In the genomic region with DNA sequence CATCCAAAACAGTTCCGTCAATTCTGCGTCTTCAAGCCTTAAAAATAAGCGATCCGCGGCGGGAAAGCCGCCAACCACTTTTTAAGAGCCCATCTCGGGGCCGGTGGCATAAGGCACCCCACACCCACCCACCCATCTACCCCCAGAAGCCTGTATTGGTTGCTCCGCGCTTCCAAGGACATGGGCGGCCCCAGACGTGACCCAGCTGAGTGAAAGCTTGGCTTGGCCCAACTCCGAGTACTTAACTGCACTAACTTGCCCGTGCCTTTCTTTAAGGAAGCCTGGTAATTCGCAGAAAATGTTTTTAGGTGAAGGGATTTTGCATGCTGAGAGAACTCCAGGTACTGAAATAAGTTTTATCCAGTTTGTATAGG, we compare ENCODE assay signal across 8 mouse cellular contexts. TPM values are rescaled to one million over a fixed set of nuclear protein-coding genes. Genes with fewer than 3 reads are reported as not detected.
A peak's percentile ranks its signal among the peaks of the same experiment; 100 is the strongest.
DNase-seq lines count a peak whose midpoint lies in the region; ATAC-seq and TF ChIP-seq lines count a peak whose summit lies in the region.

No protein-coding gene starts in this region.

- no peak; the same call in 1 of the 2 replicates for TF ChIP-seq EP300 in liver, postnatal 0 days (IDR thresholded peaks at IDR 0.05; ENCODE audit: low read depth)

- no peaks in the 10 kb centered on the region; the same call in 1 of the 2 replicates for H3K36me3 ChIP-seq in heart, embryonic 11.5 days (ENCODE audit: control insufficient read depth, insufficient read depth, low read length)
- H3K36me3 ChIP-seq in E14TG2a.4 (ENCODE audit: insufficient read depth, low read length) = peaks cover 10% of the 10 kb centered on the region
- H3K36me3 ChIP-seq in forebrain, embryonic 16.5 days (ENCODE audit: control insufficient read depth, insufficient read depth) = no peaks in the 10 kb centered on the region
- H3K36me3 ChIP-seq in liver, postnatal 0 days (replicated peaks; ENCODE audit: insufficient read depth, low read length) = no peaks in the 10 kb centered on the region

- peak; percentile 12; the same call in 1 of the 2 replicates for ATAC-seq in heart, embryonic 11.5 days (replicated peaks; ENCODE audit: insufficient number of reproducible peaks, low FRiP score, low TSS enrichment)
- peak; percentile 11; the same call in 1 of the 2 replicates for ATAC-seq in forebrain, embryonic 16.5 days
- ATAC-seq in liver, postnatal 0 days = peak; percentile 3; the same call in 1 of the 2 replicates

- H3K4me2 ChIP-seq in heart, embryonic 11.5 days = peak overlapping the region; percentile 77
- peak overlapping the region; percentile 77 for H3K4me2 ChIP-seq in forebrain, embryonic 16.5 days (ENCODE audit: low read length)
- H3K4me2 ChIP-seq in liver, postnatal 0 days (ENCODE audit: low read depth, low read length) = peak overlapping the region; percentile 79

- H3K4me3 ChIP-seq in heart, embryonic 11.5 days (ENCODE audit: low read depth, low read length) = peak overlapping the region; percentile 79
- H3K4me3 ChIP-seq in E14TG2a.4 (replicated peaks; ENCODE audit: low read length) = peak overlapping the region; percentile 74
- H3K4me3 ChIP-seq in forebrain, embryonic 16.5 days (replicated peaks; ENCODE audit: low read length) = peak overlapping the region; percentile 85
- peak overlapping the region; percentile 95 for H3K4me3 ChIP-seq in liver, postnatal 0 days (ENCODE audit: low read depth, low read length)

- H3K27me3 ChIP-seq in heart, embryonic 11.5 days (ENCODE audit: control insufficient read depth, insufficient read depth, low read length) = no peaks in the 10 kb centered on the region
- peaks cover 27% of the 10 kb centered on the region for H3K27me3 ChIP-seq in E14TG2a.4 (ENCODE audit: insufficient read depth, low read length)
- no peaks in the 10 kb centered on the region for H3K27me3 ChIP-seq in forebrain, embryonic 16.5 days (replicated peaks; ENCODE audit: control insufficient read depth, insufficient read depth, low read length)
- H3K27me3 ChIP-seq in liver, postnatal 0 days (ENCODE audit: insufficient read depth, low read length) = no peaks in the 10 kb centered on the region

- peak overlapping the region; percentile 72 for H3K9ac ChIP-seq in heart, embryonic 11.5 days (ENCODE audit: low read depth, low read length)
- peak overlapping the region; percentile 55 for H3K9ac ChIP-seq in forebrain, embryonic 16.5 days (replicated peaks; ENCODE audit: low read depth, low read length)
- H3K9ac ChIP-seq in liver, postnatal 0 days (replicated peaks) = peak overlapping the region; percentile 46

- no peaks in the 10 kb centered on the region for H3K9me3 ChIP-seq in heart, embryonic 11.5 days (replicated peaks; ENCODE audit: control insufficient read depth, low read length)
- H3K9me3 ChIP-seq in E14TG2a.4 (ENCODE audit: low read length) = no peaks in the 10 kb centered on the region
- H3K9me3 ChIP-seq in forebrain, embryonic 16.5 days (ENCODE audit: control insufficient read depth, low read length) = no peaks in the 10 kb centered on the region
- no peaks in the 10 kb centered on the region for H3K9me3 ChIP-seq in liver, postnatal 0 days (ENCODE audit: low read length)

- peak overlapping the region; percentile 79 for H3K27ac ChIP-seq in heart, embryonic 11.5 days (ENCODE audit: low read depth, low read length)
- peak overlapping the region; percentile 55; the same call in 1 of the 2 replicates for H3K27ac ChIP-seq in forebrain, embryonic 16.5 days (ENCODE audit: low read length)
- H3K27ac ChIP-seq in liver, postnatal 0 days (ENCODE audit: low read depth) = peak overlapping the region; percentile 85

- H3K4me1 ChIP-seq in heart, embryonic 11.5 days (ENCODE audit: control insufficient read depth, insufficient read depth, low read length) = peaks cover 27% of the 10 kb centered on the region
- H3K4me1 ChIP-seq in E14TG2a.4 (replicated peaks; ENCODE audit: low read depth, low read length) = peaks cover 68% of the 10 kb centered on the region
- peaks cover 32% of the 10 kb centered on the region for H3K4me1 ChIP-seq in forebrain, embryonic 16.5 days (replicated peaks; ENCODE audit: control insufficient read depth, insufficient read depth, low read length)
- peaks cover 46% of the 10 kb centered on the region for H3K4me1 ChIP-seq in liver, postnatal 0 days (ENCODE audit: insufficient read depth)

- TF ChIP-seq CTCF in E14TG2a.4 (conservative IDR thresholded peaks at IDR 0.05; ENCODE audit: low read length) = no peak
- TF ChIP-seq CTCF in liver, postnatal 0 days (IDR thresholded peaks at IDR 0.05; ENCODE audit: low read depth) = no peak

- 11% methylated on average over 16 of the region's 16 CpGs for WGBS in heart, embryonic 11.5 days (ENCODE audit: insufficient replicate concordance)
- 19% methylated on average over 16 of the region's 16 CpGs for WGBS in forebrain, embryonic 16.5 days
- WGBS in liver, postnatal 0 days (ENCODE audit: insufficient replicate concordance) = 6% methylated on average over 16 of the region's 16 CpGs

- DNase-seq in heart, postnatal 4 days = no peak
- DNase-seq in liver, postnatal 0 days = no peak
- no peak for DNase-seq in urinary bladder, adult 18-20 months (ENCODE audit: low spot score in 2 of 2)
- no peak for DNase-seq in adrenal gland, postnatal 25 days
- DNase-seq in kidney, adult 8-10 months = no peak

RNA-seq across cellular contexts. Expression of gene Smarcd2, which starts 0.5 kb away (rescaled TPM):
- polyA plus RNA-seq in heart, embryonic 11.5 days (2014; fragmentation: Nextera tagmentation; extraction: Ambion mirVana) = 22.4 and 25.9 TPM in 2 replicates
- total RNA-seq in heart, postnatal 4 days (2021) = 10 to 100 TPM; 20.2 to 20.3 TPM
- polyA plus RNA-seq in forebrain, embryonic 16.5 days (2015; fragmentation: Nextera tagmentation; extraction: Ambion mirVana) = 12.4 and 13.7 TPM in 2 replicates
- polyA plus RNA-seq in liver, postnatal 0 days (2015; fragmentation: Nextera tagmentation; extraction: Ambion mirVana) = 16.4 and 19.5 TPM in 2 replicates
- total RNA-seq in adrenal gland, postnatal 25 days (2021) = 89.6 and 114 TPM in 2 replicates

RNA-seq across cellular contexts. Expression of gene Tcam1, which starts 3.2 kb away (rescaled TPM):
- 0.13 and 0.15 TPM in 2 replicates for polyA plus RNA-seq in heart, embryonic 11.5 days (2014; fragmentation: Nextera tagmentation; extraction: Ambion mirVana)
- total RNA-seq in heart, postnatal 4 days (2021) = not detected
- polyA plus RNA-seq in forebrain, embryonic 16.5 days (2015; fragmentation: Nextera tagmentation; extraction: Ambion mirVana) = 0.11 and 0.17 TPM in 2 replicates
- polyA plus RNA-seq in liver, postnatal 0 days (2015; fragmentation: Nextera tagmentation; extraction: Ambion mirVana) = 0.07 and 0.09 TPM in 2 replicates
- total RNA-seq in adrenal gland, postnatal 25 days (2021) = 0.36 TPM in 1 of 2 replicates, not detected in the other

RNA-seq across cellular contexts. Expression of gene Psmc5, which starts 17.3 kb away (rescaled TPM):
- 280 and 294 TPM in 2 replicates for polyA plus RNA-seq in heart, embryonic 11.5 days (2014; fragmentation: Nextera tagmentation; extraction: Ambion mirVana)
- total RNA-seq in heart, postnatal 4 days (2021) = 100 to 1,000 TPM; 112 TPM
- polyA plus RNA-seq in forebrain, embryonic 16.5 days (2015; fragmentation: Nextera tagmentation; extraction: Ambion mirVana) = 270 and 287 TPM in 2 replicates
- 87.0 and 88.8 TPM in 2 replicates for polyA plus RNA-seq in liver, postnatal 0 days (2015; fragmentation: Nextera tagmentation; extraction: Ambion mirVana)
- total RNA-seq in adrenal gland, postnatal 25 days (2021) = 150 and 151 TPM in 2 replicates

RNA-seq across cellular contexts. Expression of gene Ftsj3, which starts 17.4 kb away (rescaled TPM):
- polyA plus RNA-seq in heart, embryonic 11.5 days (2014; fragmentation: Nextera tagmentation; extraction: Ambion mirVana) = 45.2 and 46.7 TPM in 2 replicates
- 10 to 100 TPM; 28.4 to 29.8 TPM for total RNA-seq in heart, postnatal 4 days (2021)
- polyA plus RNA-seq in forebrain, embryonic 16.5 days (2015; fragmentation: Nextera tagmentation; extraction: Ambion mirVana) = 40.7 and 41.8 TPM in 2 replicates
- polyA plus RNA-seq in liver, postnatal 0 days (2015; fragmentation: Nextera tagmentation; extraction: Ambion mirVana) = 21.9 and 22.5 TPM in 2 replicates
- 52.5 and 72.1 TPM in 2 replicates for total RNA-seq in adrenal gland, postnatal 25 days (2021)

RNA-seq across cellular contexts. Expression of gene Gh, which starts 28.4 kb away (rescaled TPM):
- polyA plus RNA-seq in heart, embryonic 11.5 days (2014; fragmentation: Nextera tagmentation; extraction: Ambion mirVana) = not detected in 2 replicates
- total RNA-seq in heart, postnatal 4 days (2021) = not detected
- not detected in 2 replicates for polyA plus RNA-seq in forebrain, embryonic 16.5 days (2015; fragmentation: Nextera tagmentation; extraction: Ambion mirVana)
- 0.13 and 0.21 TPM in 2 replicates for polyA plus RNA-seq in liver, postnatal 0 days (2015; fragmentation: Nextera tagmentation; extraction: Ambion mirVana)
- not detected in 2 replicates for total RNA-seq in adrenal gland, postnatal 25 days (2021)
